Mouse (Mus musculus): ENCODE data around the gene Trim7.

DNA sequence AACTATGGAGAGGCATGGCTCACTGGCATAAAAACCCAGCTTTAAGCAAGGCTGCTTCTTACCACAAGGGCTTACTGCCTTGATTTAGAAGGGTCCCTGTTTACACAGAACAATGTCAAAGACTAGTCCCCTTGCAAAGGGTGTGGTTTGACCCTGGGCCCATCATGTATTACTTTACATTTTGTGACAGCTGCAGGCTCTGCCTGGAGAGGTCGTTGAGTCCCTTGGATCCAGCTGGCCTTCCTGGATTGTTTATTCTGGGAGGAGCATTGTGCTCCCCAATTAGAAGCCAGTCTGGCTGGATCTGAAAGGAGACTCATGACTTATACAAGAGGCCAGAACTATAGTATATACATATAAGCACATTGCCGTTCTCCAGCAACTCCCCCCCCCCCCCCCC lies 24.3 kb downstream of the Trim7 start:
- TF ChIP-seq CTCF (IDR thresholded peaks at IDR 0.05; ENCODE audit: borderline replicate concordance, control insufficient read depth, extremely low read depth, insufficient read depth, low read length, poor library complexity) = no peak
- TF ChIP-seq POLR2A (IDR thresholded peaks at IDR 0.05; ENCODE audit: control insufficient read depth, extremely low read depth, insufficient read depth, low read length, poor library complexity) = no peak

All from thymus, adult 2 months (tissue).